In genomic region chr6:127865391-127865790, GRCm38 (mm10) we compare ENCODE assay signal across 25 mouse cellular contexts. TPM values are rescaled to one million over a fixed set of nuclear protein-coding genes. Genes with fewer than 3 reads are reported as not detected.
DNase-seq lines count a peak whose midpoint lies in the region; ATAC-seq lines count a peak whose summit lies in the region.
"Had no signal": no experiment of that assay in that cellular context is flagged by ENCODE, and none has a peak within 500 bp of the region (broad histone marks: within the 10 kb centered on the region; RNA-seq: fewer than 3 reads in every experiment).

No protein-coding gene starts in this region.

- ATAC-seq in midbrain, embryonic 11.5 days (ENCODE audit: low FRiP score) = no peak
- ATAC-seq in midbrain, embryonic 15.5 days (replicated peaks) = no peak
- ATAC-seq: CD4-positive, CD25-positive, alpha-beta regulatory T cell, adult 4 months; forebrain, embryonic 14.5 days; forebrain, postnatal 0 days had no signal

- H3K9me3 ChIP-seq in midbrain, embryonic 11.5 days (ENCODE audit: control insufficient read depth, low read length) = no peaks in the 10 kb centered on the region
- H3K9me3 ChIP-seq in midbrain, embryonic 15.5 days = no peaks in the 10 kb centered on the region
- H3K9me3 ChIP-seq in limb, embryonic 10.5 days (replicated peaks) = no peaks in the 10 kb centered on the region
- H3K9me3 ChIP-seq: embryonic facial prominence, embryonic 12.5 days; forebrain, embryonic 12.5 days had no signal

- no peak overlapping the region for H3K9ac ChIP-seq in midbrain, embryonic 11.5 days (ENCODE audit: low read length)
- H3K9ac ChIP-seq in midbrain, embryonic 15.5 days = no peak overlapping the region
- H3K9ac ChIP-seq: embryonic facial prominence, embryonic 12.5 days; forebrain, embryonic 12.5 days; forebrain, postnatal 0 days had no signal

- 81% methylated on average over 4 of the region's 4 CpGs for WGBS in midbrain, embryonic 11.5 days
- 81% methylated on average over 4 of the region's 4 CpGs for WGBS in midbrain, embryonic 15.5 days
- 54% methylated on average over 4 of the region's 4 CpGs for WGBS in limb, embryonic 10.5 days

- no peak overlapping the region for H3K27ac ChIP-seq in midbrain, embryonic 11.5 days (ENCODE audit: low read depth, low read length)
- no peak overlapping the region for H3K27ac ChIP-seq in midbrain, embryonic 15.5 days
- peak overlapping the region; percentile 3; the same call in 1 of the 2 replicates for H3K27ac ChIP-seq in limb, embryonic 10.5 days
- H3K27ac ChIP-seq: embryonic facial prominence, embryonic 12.5 days; forebrain, embryonic 12.5 days had no signal

- intact Hi-C loops in heart, postnatal 14 days (cut with DNase I) = no loop called here

- no peaks in the 10 kb centered on the region for H3K4me1 ChIP-seq in midbrain, embryonic 11.5 days (ENCODE audit: control insufficient read depth, insufficient read depth, low read length)
- no peaks in the 10 kb centered on the region for H3K4me1 ChIP-seq in midbrain, embryonic 15.5 days
- H3K4me1 ChIP-seq in limb, embryonic 10.5 days = peaks cover 29% of the 10 kb centered on the region

- DNase-seq in midbrain, embryonic 11.5 days (ENCODE audit: low spot score, missing footprints) = peak; percentile 73
- peak; percentile 61 for DNase-seq in NIH3T3 (ENCODE audit: low read depth)
- no peak for DNase-seq in limb, embryonic 10.5 days (ENCODE audit: low spot score)
- no peak for DNase-seq in heart, postnatal 14 days
- DNase-seq in urinary bladder, postnatal 4 days (ENCODE audit: low spot score in 2 of 2) = no peak
- DNase-seq: adrenal gland, adult 2 months; adrenal gland, postnatal 10 days; adrenal gland, postnatal 25 days; B cell, adult 2 months; cerebellum, adult 11 months; cerebellum, adult 18-20 months; cerebellum, adult 8-10 months; cerebellum, adult 9-11 months; cerebellum, postnatal 14 days; cerebellum, postnatal 36 days; embryo, embryonic 11 days; forebrain, postnatal 0 days had no signal

- H3K4me2 ChIP-seq in midbrain, embryonic 11.5 days = no peak overlapping the region
- no peak overlapping the region for H3K4me2 ChIP-seq in midbrain, embryonic 15.5 days
- H3K4me2 ChIP-seq: embryonic facial prominence, embryonic 12.5 days; forebrain, embryonic 12.5 days had no signal

- H3K36me3 ChIP-seq in midbrain, embryonic 11.5 days (ENCODE audit: control insufficient read depth, insufficient read depth, low read length) = no peaks in the 10 kb centered on the region
- H3K36me3 ChIP-seq in midbrain, embryonic 15.5 days (replicated peaks) = no peaks in the 10 kb centered on the region
- H3K36me3 ChIP-seq in limb, embryonic 10.5 days = no peaks in the 10 kb centered on the region
- H3K36me3 ChIP-seq: embryonic facial prominence, embryonic 12.5 days; forebrain, embryonic 12.5 days; G1E had no signal

- no peaks in the 10 kb centered on the region for H3K27me3 ChIP-seq in midbrain, embryonic 11.5 days (ENCODE audit: control insufficient read depth, insufficient read depth, low read length)
- H3K27me3 ChIP-seq in midbrain, embryonic 15.5 days (replicated peaks) = no peaks in the 10 kb centered on the region
- no peaks in the 10 kb centered on the region for H3K27me3 ChIP-seq in limb, embryonic 10.5 days (ENCODE audit: low read depth, poor library complexity, severe bottlenecking)
- H3K27me3 ChIP-seq: embryonic facial prominence, embryonic 12.5 days; forebrain, embryonic 12.5 days had no signal

- no peak overlapping the region for H3K4me3 ChIP-seq in midbrain, embryonic 11.5 days (ENCODE audit: low read depth, low read length)
- no peak overlapping the region for H3K4me3 ChIP-seq in midbrain, embryonic 15.5 days
- no peak overlapping the region for H3K4me3 ChIP-seq in limb, embryonic 10.5 days
- H3K4me3 ChIP-seq: embryonic facial prominence, embryonic 12.5 days; forebrain, embryonic 12.5 days had no signal

RNA-seq across cellular contexts. Expression of gene Tspan11, which starts 22.0 kb away (rescaled TPM):
- polyA plus RNA-seq in midbrain, embryonic 11.5 days (2014; fragmentation: Nextera tagmentation; extraction: Ambion mirVana) = 10.8 and 13.3 TPM in 2 replicates
- polyA plus RNA-seq in midbrain, embryonic 15.5 days (2015; fragmentation: Nextera tagmentation; extraction: Ambion mirVana) = 4.8 and 6.9 TPM in 2 replicates
- 2.1 and 9.2 TPM in 2 replicates for polyA plus RNA-seq in limb, embryonic 10.5 days (2016; fragmentation: Nextera tagmentation; extraction: Ambion mirVana)
- total RNA-seq in heart, postnatal 14 days (2021) = 1 to 10 TPM; 3.1 to 3.3 TPM
- total RNA-seq: CH12.LX; common myeloid progenitor, adult 5-6 weeks had no signal
- polyA plus RNA-seq: CD4-positive, CD25-positive, alpha-beta regulatory T cell, adult 4 months; G1E had no signal

Comparison
In these comparisons a context has a peak if more than half of its experiments do, and no peak if none do; other contexts are left out.
1. DNase-seq: peak in midbrain, embryonic 11.5 days (single experiment) and NIH3T3 (single experiment); none in limb, embryonic 10.5 days (single experiment), heart, postnatal 14 days (0 of 2) and urinary bladder, postnatal 4 days (0 of 2).